Mouse (Mus musculus) kidney, adult 11 months (tissue): Measurements from ENCODE around the gene Gramd4.
"Not testable (repeated sequence)": the region's sequence is repeated elsewhere in the genome, so short reads cannot be mapped to it uniquely, and the experiment has no call there.

Experiments used
- DNase-seq: peaks from one replicate; pipeline ENCODE4 v3.0.0; 2022

The Gramd4 gene

DNA sequence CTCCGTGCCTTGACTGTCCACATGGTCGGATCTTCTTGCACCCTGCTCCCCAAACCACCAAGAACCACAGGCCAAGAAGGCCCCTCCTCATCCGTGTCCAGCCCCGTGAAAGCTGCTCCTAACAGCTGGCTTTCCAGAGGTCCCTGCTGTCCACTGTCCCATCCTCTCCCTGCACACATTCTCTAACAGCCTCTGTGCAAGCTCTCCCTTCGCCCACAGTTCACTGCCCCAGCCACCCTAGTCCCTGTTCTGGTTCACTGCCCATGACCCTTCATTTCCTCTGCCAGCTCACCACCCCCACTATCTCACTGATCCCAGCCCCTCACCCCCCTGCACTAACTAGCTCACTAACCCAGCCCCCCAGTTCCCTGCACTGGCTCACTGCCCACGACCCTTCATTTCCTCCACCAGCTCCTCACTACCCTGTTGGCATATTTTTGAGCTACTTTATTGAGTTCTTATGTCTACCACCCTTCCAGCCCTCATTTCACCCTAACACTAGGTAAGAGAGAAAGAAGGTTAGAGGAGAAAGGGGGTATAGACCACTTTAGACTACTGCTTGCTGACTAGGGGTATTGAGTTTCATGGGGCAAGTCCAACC is 5.5 kb upstream of the Gramd4 start:
- DNase-seq = no peak

DNA sequence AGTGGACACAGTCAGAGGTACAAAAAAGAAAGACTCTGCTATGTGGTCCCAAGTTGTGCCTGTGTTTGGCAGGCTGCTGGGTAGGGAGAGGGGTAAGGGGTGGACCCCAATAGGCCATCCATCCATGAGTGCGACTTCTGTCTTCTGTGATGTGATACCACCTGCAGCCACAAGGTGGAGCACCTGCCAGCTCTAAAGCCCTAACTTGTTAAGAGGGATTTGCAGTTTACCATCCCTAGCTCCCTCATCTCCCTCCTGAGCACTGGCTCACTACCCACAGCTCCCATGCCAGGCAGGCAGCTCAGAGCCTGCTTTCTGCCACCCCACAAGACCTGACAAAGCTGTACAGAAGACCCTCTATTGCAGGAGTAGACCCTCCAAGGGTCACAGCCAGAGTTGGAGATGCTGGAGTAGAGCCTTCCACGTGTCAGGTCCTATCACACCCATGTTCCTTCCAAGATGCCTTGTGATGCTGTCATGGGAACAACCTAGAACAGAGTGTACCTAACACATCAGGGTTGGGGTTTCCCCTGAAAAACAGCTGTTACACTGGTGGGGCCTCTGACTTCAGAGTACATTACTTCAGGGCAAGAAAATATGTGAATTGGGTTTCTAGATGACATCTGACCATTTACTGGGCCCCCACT is 3.5 kb upstream of the Gramd4 start:
- DNase-seq = peak; percentile 66

DNA sequence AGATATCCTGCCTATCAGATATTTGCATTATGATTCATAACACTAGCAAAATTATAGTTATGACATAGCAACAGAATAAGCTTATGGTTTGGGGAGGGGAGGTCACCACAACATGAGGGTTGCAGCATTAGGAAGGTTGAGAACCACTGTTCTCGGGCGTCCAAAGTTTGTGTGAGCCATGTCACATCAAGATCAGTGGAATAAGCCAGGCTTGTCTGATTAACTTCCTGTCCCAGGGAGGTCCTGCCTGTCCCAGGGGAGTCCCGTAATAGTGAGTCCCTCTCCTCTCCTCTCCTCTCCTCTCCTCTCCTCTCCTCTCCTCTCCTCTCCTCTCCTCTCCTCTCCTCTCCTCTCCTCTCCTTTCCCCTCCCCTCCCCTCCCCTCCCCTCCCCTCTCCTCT is 2.6 kb upstream of the Gramd4 start:
- not testable (repeated sequence) for DNase-seq

DNA sequence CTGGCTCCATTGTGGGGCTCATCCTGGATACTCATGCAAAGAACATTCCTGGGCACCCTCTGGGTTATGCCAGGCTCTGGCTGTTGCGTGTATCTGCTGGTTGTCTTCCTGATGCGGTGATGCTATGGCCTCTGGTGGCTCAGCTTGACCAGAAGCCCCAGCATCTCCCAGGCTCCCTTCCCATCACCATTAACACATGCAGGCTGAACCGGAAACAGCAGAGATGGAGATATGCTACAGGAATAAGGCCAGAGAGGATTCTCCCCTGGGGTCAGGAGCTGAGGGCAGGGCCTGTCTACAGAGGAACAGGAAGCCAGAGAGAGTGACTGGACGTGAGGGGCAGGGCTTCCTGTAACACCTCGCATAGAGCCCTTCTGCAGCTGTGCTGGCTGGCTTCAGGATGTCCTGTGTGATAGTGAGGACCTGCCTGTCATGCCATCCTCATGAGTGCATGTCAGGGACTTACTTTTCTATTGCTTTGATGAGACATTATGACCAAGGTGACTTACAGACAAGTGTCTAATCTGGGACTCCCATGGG is 1.2 kb upstream of the Gramd4 start:
- no peak for DNase-seq

DNA sequence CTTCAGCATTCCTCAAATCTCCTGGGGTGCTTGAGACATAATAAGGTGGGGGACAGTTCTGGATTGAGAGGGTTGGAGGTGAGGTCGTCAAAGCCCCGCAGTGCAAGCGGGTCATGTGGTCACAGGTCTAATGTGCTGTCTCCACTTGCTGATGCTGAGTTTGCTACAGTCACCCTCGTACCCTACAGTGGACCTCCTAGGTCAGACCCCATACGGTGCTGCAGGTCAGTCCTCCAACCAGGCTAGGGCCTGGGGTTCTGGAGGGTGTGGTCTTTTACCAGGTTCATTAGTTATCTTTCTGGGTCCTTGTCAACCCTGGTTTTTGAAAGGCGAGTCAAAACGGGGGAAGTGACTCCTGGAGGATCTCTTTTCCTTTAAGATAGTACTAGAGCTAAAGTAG is 413 bp downstream of the Gramd4 start:
- DNase-seq = no peak

DNA sequence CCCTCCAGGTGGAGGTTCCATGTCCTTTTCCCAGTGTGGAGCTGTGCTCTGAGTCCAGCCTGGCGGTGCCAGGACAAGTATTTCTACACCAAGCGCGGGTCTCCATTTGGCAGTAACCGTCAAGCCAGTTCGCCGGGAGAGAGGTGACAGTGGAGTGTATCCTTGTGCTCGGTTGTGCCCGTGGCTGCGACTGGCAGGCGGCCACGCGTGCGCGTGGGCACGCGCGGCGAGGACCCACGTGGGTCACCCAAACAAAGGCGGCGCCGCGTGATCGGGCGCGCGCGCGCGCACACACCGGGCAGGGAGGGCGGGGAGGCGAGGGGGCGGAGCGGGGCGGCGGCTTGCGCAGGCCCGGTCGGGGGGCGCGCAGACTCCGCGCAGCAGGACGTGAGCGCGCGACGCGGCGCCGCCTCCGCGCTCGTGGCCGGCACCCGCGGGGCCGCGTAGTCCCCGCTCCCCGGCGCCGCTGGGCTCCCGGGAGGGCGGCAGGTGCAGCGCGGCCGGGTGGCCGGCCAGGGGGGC is 960 bp downstream of the Gramd4 start:
- DNase-seq = peak; percentile 82

DNA sequence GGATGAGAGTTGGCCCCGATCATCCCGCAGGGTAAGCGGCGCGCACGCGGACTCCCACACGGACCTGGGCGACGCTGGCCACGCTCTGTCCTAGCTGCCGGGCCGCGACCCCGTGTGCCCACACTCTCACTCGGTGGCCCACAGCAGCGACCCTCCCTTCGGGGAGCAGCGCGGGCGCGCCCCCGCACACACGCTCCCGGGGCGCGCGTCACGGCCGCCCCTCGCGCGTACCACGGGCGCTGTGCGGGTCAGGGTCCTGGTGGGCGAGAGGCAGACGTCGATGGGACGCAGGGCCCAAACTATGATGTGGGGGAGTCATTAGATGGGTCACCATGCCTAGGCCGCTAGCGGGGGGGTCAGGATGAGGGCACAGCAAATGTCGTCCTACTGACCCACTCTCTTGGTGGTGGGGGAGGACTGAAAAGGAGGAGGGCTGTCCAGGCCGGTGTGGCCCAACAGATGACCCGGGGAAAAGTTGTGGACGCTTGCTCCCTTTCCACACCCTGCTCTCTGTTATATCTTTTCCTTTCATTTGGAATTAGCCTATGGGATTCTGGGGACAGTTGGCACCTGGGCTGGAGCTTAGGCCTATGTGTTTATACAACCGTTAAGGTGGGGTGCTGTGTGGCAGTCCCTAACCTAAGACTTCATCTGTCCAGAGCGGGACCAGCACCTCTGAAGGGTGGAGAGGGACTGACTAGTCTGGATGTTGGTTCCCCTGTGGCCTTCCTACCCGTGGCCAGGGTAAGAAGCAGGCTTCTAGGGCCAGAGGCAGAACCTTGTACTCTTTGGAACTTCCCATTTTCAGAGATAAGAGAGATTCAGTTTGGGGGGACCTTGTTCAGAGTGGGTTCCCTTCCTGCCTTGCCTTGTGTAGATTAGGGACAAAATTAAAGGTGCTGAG is 1.7 kb downstream of the Gramd4 start:
- DNase-seq = no peak

DNA sequence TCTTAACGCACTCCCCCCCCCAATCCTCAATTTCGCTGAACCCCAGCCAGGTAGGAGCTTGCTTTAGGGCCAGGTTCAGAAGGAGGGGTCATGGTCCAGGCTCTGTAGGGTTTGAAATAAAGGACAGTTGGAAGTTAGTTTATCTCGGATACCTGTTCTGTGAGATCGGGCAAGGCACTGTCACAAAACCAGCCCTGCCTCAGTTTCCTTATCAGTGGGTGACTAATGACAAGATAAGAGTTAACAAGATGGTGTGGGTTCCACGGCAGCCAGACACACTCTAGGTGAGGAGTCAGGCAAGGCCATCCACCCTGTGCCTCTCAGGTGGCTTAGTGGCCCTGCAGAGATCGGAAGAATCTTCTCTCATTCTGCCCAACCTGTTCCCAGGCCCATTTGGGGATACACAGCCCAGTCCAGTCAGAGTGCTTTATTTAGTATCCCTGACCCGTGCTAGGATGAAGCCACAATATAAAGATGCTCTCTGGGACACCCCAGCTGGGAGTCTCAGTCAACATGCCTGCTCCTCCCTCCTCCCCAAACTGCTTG is 2.4 kb downstream of the Gramd4 start:
- DNase-seq = no peak

DNA sequence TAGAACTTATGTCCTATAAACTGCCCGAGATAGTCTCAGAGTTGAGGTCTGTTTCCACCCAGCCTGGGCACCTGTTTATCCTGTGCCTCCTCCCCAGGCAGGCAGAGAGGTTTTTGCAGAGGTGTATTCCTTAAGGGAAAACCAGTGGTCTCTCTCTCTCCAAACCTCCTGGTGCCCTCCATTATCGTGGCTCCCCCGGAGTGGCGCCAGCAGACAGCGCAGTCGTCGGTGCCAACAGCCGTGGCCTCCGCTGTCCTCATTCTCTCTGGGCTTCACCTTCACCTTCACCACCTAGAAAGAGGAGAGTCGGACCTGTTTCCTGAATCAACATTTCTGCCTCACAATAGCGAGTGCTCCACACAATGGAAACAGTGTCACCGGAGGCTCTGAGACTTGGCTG is 3.1 kb downstream of the Gramd4 start:
- DNase-seq = no peak

DNA sequence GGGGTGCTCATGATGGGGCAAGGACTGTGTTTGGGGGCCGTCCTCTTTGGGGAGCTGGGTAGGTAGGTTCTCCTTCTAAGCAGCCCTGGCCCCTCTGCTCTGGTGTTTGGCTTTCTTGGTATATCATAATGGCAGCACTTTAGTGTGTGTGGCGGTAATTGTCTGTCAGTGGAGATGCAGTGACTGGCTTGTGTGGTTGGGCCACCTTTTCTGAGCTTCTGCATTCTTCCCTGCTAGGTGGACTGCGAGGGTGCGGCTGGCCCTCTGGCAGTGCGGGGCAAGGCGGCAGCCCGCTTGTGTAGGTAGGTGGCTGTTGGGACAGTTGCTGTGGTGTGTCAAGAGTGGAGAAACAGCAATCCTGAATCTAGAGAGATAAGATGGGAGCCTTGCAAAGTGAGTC is 3.7 kb downstream of the Gramd4 start:
- DNase-seq = no peak

DNA sequence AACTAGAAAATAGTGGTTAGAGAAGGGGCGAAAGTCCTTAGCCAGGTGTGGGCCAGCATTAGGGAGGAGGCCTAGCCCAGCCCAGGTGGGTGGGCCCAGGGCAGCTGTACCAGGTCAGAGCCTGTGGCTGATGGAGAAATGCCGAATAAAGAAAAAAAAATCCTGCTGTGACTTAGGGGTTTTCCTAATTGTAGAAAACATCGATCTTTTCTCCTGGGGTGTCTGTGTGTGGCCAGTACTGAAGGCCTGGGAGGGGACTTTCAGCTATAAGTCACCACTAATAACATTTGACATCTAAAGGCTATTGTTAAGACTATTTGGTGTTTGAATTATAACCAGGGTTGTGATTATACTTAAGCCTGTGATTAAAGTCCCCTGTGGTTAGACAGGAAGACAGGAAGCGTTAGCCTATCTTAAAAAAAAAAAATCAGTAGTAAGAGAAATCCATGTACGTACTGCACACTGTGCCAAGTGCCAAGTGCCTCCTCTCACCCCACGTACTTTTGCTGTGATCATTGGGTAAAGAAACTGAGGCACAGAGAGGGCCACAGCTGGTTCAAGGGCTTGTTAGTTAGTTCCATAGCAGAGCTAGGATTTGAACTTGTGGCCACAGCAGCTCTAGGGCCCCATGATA is 4.5 kb downstream of the Gramd4 start:
- DNase-seq = no peak

DNA sequence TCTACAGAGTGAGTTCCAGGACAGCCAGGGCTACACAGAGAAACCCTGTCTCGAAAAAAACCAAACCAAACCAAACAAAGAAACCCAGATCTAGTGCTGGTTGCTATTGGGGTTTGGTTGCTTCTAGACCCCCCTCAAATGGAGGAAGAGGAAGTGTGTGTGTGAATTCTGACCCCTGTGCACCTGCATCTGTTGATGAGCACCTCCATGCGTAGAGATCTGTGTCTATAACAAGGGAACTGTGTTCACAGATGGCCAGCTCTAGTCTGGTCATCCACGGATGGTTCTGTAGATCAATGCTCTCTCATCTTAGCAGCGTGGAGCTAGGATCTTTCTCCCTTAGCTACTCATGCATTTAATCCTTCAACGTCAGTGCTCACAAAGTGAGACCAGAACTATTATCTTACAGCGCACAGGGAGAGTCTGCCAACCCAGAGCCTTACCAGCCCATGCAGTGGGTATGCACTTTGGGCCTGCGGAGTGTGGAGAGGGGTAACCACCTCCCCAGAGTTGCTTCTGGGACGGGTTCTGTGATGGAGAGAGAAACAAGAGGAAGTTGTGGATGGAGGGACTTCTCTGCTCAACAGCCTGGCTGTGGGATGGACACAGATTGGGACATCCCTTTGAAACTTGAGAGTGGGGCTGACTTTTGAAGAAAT is 6.8 kb downstream of the Gramd4 start:
- DNase-seq = no peak

DNA sequence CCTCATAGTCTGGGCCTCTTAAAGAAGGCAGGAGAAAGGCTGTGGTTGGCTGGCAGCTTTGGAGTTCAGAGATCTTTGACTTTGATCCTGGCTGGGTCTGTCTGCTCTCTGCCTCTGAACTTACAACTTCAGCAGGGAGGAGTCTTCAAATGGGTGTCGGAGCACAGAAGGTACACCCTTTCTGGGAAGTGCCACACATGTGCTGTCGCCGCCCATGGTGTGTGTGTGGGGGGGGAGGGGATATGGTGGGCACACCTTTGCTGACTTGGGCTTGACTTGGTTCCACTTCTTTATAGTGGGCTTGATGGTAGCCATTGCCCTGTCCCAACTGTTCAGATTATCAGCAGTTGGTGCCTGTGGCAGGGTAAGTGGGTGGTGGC is 7.3 kb downstream of the Gramd4 start:
- DNase-seq = no peak

DNA sequence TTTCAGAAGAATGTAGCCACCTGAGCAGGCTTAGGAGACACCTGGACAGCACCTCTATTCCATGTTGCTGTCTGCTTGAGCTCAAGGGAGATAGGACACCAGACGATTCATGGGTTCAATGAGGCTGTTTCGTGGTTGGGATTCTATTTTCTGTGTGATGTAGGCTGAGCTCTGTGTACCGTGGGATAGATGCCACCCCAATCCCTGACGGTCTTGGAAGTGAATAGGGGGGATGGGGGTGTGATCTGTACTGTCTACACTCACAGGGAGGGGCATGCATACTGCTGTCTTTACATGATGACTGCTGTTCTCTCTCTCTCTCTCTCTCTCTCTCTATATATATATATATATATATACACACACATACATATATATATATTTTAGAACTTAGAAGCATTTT is 7.9 kb downstream of the Gramd4 start:
- no peak for DNase-seq

DNA sequence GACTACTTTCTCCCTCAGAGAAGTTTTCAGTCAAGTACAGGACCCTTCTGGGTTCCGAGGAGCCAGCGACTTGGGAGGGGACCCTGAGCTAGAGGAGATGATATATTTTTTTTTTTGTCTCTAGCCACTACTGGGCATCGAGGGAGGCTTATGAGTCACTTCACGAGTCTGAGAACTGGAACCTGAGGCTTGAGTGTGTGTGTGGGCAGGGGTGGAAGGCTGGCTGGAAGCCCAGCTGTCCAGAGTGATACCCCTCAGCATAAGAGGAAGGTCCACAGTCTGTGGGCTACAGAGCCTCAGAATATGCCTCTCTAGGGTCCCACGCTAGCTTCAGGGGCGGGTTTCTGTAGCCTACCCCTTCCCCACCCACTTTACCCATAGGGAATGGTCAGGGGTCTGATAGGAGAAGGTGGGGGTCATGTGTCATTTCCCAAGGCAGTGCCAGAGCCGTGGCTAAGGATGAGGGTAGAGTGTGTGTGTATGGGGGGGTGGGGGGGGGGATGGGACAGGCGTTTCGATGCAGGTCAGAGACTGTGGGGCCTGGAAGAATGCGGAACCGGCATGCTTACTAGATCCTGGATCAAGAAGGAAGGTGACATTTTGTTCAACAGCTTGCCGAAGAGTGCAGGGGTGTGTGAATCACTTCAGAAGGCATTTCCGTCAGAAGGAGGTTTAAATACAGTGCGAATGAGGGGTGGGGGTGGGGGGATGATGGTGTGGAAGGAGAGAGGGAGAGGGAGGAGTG is 9.5 kb downstream of the Gramd4 start:
- no peak for DNase-seq

DNA sequence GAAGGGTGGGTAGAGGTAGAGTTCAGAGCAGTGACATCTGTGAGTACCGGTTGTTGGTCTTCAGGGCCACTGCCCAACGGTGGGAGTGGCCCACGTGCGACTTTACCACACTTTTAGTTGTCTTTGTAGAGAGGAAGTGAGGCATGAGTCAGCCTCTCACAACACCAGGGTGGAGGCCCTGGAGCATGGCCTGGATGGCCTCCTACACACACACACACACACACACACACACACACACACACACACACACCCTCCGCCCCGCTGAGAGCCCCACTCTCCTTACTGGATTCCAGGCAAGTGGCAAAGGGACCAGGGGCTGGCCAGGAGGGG is 10.1 kb downstream of the Gramd4 start:
- DNase-seq = no peak

DNA sequence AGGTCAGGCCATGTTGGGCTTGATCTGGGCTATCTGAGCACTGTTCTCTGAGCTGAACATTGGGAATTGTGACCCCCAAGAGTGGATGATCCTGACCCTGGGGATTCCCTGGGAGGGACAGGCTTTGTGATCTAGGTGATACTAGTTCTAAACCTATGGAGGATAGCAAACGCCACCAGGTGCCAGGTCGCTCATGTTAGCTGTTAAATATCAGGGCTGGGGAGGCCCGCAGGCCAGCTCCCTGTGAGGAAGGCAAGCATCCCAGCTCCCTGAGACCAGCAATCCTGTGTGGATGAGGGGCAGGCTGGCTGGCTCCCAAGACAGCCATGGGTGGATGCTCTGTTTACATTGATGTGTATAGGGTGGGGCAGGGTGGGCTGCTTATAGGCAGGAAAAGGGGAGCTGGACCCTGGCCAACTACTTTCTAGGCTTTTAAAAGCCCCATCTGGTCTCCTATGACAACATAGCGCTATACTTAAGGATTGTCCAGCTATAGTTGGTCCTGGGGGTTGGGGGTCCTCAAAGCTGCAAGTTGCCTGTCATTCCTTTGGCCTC is 10.5 kb downstream of the Gramd4 start:
- DNase-seq = no peak

DNA sequence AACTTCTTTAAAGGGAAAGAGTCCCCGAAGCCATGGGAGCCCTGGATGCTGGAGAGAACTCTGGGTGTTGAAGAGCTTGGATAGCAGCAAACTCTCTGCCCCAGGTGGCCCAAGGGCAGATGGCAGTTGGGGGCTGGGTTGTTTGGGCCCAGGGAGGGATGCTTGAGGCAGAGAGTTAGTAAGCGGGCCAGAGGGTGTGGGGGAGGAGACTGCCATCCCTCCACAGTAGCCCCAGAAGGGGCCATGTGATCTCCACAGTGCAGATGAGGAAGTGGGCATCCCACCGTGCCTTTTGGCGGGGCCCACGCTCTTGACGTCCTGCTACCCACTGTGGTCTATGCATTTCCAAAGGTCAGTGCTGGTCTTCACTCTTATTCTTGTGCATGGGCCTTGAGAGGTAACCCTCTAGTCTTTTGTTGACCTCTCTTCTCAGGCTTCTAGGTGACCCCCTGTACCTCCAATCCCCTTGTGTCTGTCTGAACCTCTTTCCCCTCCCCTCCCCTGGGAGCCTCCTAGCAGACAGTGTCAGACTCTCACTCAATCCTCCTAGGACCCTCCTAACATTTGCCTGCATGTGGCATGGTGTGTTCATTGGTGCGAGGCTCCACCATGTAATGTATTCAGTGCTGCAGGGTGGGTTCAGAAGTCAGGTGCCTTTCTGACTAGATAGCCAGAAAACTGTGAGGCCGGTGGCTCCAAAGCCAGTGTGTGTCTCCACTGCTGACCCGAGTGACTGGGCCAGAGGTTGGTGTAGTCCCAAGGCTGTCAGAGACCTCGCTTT is 11.7 kb downstream of the Gramd4 start:
- peak; percentile 1 for DNase-seq

DNA sequence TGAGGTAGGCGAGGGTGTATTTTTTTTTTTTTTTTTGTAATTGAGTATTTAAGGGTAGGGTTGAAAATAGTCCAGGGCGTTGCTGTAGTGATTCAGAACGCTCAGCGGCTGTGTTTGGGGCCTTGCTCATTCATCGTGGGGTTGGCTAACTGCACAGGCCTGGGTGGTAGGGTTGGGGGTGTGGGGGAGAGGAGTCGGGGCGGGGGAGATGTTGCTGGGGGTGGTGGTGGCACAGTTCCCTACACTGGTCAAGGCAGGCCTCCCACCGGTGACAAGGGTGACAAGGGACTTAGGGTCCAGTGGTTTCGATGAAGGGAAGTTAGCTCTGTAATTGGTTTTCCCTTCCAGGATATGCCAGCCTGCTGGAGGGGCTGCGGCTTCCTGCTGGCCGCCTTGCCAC is 12.9 kb downstream of the Gramd4 start:
- DNase-seq = peak; percentile 2

DNA sequence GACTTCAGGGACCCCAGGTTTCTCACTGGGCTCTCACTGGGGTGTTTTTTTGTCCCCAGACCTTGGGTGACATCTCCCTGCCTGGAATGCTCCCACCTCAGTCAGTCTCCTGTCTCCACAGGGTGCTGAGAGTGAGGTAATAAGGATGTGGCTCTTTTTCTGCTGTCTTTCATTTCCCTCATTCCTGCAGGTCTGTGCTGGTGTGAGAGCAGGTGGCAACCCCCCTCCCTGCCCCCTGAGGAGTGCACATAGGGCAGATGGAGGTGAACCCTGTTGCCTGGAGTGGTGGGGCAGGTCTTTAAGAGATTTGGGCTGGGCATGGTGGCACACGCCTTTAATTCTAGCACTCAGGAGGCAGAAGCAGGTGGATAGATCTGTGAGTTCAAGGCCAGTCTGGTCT is 13.7 kb downstream of the Gramd4 start:
- no peak for DNase-seq
